Mouse (Mus musculus): ENCODE measurements around the gene Btbd16. TPM values are rescaled to one million over a fixed set of nuclear protein-coding genes. Genes with fewer than 3 reads are reported as not detected.
A peak's percentile ranks its signal among the peaks of the same experiment; 100 is the strongest.

The Btbd16 gene
- total and polyA plus RNA-seq, 3 experiments: 0.05 TPM; not detected in 2

DNA sequence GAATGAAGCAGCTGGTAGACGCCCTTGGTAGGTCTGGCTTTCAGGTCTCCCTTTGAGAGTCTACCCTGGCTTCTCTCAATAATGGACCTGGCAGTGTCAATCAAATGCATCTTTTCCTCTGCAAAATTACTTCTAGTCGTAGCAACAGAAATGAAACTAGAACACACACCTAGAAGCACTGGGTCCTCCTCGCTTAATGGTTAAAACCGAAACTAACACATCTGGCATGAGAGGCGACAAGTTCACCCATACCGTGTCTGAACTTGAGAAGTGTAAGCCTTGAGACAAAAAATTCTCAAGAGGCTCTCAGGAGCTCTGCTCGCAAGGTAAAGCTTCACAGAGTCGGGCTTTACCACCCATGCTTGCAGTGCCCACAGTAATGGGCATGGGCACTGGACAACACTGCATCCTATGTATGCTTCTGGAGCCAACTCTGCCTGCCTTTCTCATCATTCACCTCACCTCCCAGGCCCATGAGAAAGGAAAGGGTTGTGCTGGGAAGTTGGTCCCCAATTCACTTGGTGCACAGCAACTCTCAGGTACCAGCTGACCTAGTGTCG, 54.1 kb downstream of the Btbd16 start:
- ATAC-seq (ENCODE audit: extremely low read depth, insufficient number of reproducible peaks, low FRiP score, poor library complexity, severe bottlenecking) (no peak), DNase-seq (ENCODE audit: low spot score) (no peak)
- Histone ChIP-seq H3K4me3 (ENCODE audit: low read depth, low read length) (no peak overlapping the region), H3K4me1 (ENCODE audit: insufficient read depth, low read depth, low read length) (no peaks in the 10 kb centered on the region), H3K27me3 (ENCODE audit: insufficient read depth, low read length) (no peaks in the 10 kb centered on the region), H3K9me3 (replicated peaks) (peaks cover 75% of the 10 kb centered on the region), H3K36me3 (replicated peaks) (no peaks in the 10 kb centered on the region)
- TF ChIP-seq POLR2AphosphoS5 (IDR thresholded peaks at IDR 0.05; ENCODE audit: insufficient replicate concordance, low read depth, low read length) (no peak), GATA2 (IDR thresholded peaks at IDR 0.05; ENCODE audit: borderline replicate concordance, low read depth, low read length) (no peak), CTCF (IDR thresholded peaks at IDR 0.05; ENCODE audit: low read depth, low read length) (no peak), TAL1 (conservative IDR thresholded peaks at IDR 0.05; ENCODE audit: low read depth, low read length) (no peak), GATA1 (IDR thresholded peaks at IDR 0.05; ENCODE audit: borderline replicate concordance, low read length) (no peak)

DNA sequence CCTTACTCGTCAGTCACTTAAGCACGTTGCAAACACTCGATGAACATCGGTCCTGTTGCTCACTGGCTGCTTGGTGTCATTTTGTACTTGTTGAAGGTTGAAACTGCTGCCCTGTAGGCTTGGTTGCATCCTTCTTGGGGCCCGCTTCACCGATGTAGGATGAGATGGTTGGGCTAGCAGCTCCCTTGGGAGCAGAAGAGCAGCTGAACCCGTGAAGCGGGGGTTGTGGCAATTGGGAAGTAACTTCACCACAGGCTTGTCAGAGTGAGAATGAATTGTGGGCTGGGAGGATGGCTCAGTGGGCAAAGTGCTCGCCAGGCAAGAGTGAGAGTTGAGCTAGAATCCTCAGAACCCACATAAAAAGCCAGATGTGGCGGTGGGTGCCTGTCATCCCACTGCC, 54.6 kb downstream of the Btbd16 start:
- H3K27me3 ChIP-seq (ENCODE audit: insufficient read depth, low read length): no peaks in the 10 kb centered on the region
- H3K4me3 ChIP-seq (ENCODE audit: low read depth, low read length): no peak overlapping the region
- no peaks in the 10 kb centered on the region for H3K4me1 ChIP-seq (ENCODE audit: insufficient read depth, low read depth, low read length)
- DNase-seq (ENCODE audit: low spot score): no peak
- no peaks in the 10 kb centered on the region for H3K36me3 ChIP-seq (replicated peaks)
- no peak for ATAC-seq (ENCODE audit: extremely low read depth, insufficient number of reproducible peaks, low FRiP score, poor library complexity, severe bottlenecking)
- H3K9me3 ChIP-seq (replicated peaks): peaks cover 77% of the 10 kb centered on the region
- TF ChIP-seq GATA2 (IDR thresholded peaks at IDR 0.05; ENCODE audit: borderline replicate concordance, low read depth, low read length) (no peak), TAL1 (conservative IDR thresholded peaks at IDR 0.05; ENCODE audit: low read depth, low read length) (no peak), CTCF (IDR thresholded peaks at IDR 0.05; ENCODE audit: low read depth, low read length) (no peak)

DNA sequence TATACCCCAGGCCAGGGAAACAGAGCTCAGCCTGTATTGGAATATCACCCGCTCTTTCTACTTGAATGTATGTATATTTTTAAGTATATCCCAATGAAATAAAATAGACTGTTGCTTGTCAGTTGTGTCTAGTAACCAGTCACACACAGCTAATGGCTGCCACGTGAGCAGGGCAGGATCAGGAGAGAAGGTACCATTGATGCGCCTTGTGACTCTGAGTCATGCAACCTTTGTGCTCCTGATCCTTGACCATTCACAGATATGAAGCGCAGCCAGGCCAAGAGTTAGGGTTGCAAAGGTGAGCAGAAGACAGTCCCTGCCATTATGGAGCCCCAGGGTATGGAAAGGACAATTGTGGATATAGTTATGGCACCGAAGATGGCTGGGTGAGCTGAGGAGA, 57.7 kb downstream of the Btbd16 start:
- Histone ChIP-seq H3K4me3 (ENCODE audit: low read depth, low read length) (no peak overlapping the region), H3K4me1 (ENCODE audit: insufficient read depth, low read depth, low read length) (no peaks in the 10 kb centered on the region), H3K9me3 (replicated peaks) (peaks cover 83% of the 10 kb centered on the region), H3K36me3 (replicated peaks) (no peaks in the 10 kb centered on the region), H3K27me3 (ENCODE audit: insufficient read depth, low read length) (0 out of 2 replicates have a peak, but pooled peaks cover 2% of the 10 kb centered on the region)
- no peak for ATAC-seq (ENCODE audit: extremely low read depth, insufficient number of reproducible peaks, low FRiP score, poor library complexity, severe bottlenecking)
- TF ChIP-seq GATA2 (IDR thresholded peaks at IDR 0.05; ENCODE audit: borderline replicate concordance, low read depth, low read length): no peak
- TF ChIP-seq POLR2AphosphoS5 (IDR thresholded peaks at IDR 0.05; ENCODE audit: insufficient replicate concordance, low read depth, low read length): no peak
- no peak for TF ChIP-seq TAL1 (conservative IDR thresholded peaks at IDR 0.05; ENCODE audit: low read depth, low read length)
- no peak for TF ChIP-seq CTCF (IDR thresholded peaks at IDR 0.05; ENCODE audit: low read depth, low read length)
- TF ChIP-seq GATA1 (IDR thresholded peaks at IDR 0.05; ENCODE audit: borderline replicate concordance, low read length): no peak
- no peak for DNase-seq (ENCODE audit: low spot score)

DNA sequence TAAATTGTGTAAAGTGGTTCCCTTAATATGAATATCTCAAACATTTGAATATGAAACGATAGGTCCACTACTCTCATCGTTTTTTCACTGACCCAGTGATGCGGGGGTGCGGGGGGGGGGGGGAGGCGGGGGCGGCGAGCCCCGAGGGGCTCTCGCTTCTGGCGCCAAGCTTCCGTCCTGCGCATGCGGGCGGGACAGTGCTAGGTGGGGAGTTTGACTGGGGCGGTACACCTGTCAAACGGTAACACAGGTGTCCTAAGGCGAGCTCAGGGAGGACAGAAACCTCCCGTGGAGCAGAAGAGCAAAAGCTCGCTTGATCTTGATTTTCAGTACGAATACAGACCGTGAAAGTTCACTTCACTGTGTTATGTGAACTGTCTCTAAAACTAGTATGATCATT, 60.4 kb downstream of the Btbd16 start:
- ATAC-seq (ENCODE audit: extremely low read depth, insufficient number of reproducible peaks, low FRiP score, poor library complexity, severe bottlenecking) (peak; percentile 100), DNase-seq (ENCODE audit: low spot score) (no peak)
- no peaks in the 10 kb centered on the region for H3K4me1 ChIP-seq (ENCODE audit: insufficient read depth, low read depth, low read length)
- H3K4me3 ChIP-seq (ENCODE audit: low read depth, low read length): no peak overlapping the region
- TF ChIP-seq CTCF (IDR thresholded peaks at IDR 0.05; ENCODE audit: low read depth, low read length) (no peak), GATA1 (IDR thresholded peaks at IDR 0.05; ENCODE audit: borderline replicate concordance, low read length) (no peak), POLR2AphosphoS5 (IDR thresholded peaks at IDR 0.05; ENCODE audit: insufficient replicate concordance, low read depth, low read length) (no peak), TAL1 (conservative IDR thresholded peaks at IDR 0.05; ENCODE audit: low read depth, low read length) (no peak), GATA2 (IDR thresholded peaks at IDR 0.05; ENCODE audit: borderline replicate concordance, low read depth, low read length) (no peak)
- H3K9me3 ChIP-seq (replicated peaks): peaks cover 85% of the 10 kb centered on the region
- H3K27me3 ChIP-seq (ENCODE audit: insufficient read depth, low read length): 0 out of 2 replicates have a peak, but pooled peaks cover 2% of the 10 kb centered on the region
- no peaks in the 10 kb centered on the region for H3K36me3 ChIP-seq (replicated peaks)

DNA sequence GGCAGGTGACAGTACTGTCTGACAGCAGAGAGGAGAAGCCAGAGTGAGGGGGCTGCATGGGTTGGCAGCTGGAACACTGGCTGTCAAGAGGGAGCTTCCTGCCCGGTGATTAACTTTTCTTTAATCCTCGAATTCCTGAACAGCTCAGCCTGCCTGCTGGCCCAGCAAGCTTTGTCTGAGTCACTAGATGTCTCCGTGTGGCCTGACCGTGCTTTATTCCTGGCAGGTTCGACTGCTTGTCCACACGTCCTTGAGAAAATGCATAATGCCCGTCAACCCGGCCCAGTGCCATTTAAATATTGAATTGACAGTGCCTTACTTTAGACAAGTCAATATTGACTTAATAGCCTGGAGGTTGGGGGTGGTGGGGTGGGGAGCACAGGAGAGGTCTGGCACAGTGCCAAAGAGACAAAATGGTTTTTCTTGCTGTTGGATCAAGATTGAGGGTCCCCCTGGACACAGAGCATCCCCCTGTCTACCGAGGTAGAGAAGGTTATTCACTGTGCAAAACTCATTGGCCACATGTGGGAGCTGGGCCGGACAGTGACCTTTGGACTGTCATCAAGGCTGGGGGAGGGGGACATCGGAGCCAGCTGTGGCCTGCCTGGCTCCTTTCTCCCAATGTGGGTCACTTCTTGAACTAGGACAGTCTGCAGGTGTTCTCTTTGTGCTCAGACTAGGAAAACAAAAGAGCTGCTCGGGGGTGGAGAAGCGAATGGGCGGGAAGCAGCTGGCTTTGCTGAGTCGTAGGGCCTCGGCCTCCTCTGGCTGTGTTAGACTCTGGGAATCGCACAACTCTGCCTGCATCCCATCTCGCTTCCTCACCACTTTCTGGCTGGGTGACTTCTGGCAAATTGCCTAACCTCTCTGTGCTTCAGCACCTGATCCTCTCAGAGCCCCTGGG, 61.3 kb downstream of the Btbd16 start:
- Histone ChIP-seq H3K36me3 (replicated peaks) (no peaks in the 10 kb centered on the region), H3K4me3 (ENCODE audit: low read depth, low read length) (no peak overlapping the region), H3K27me3 (ENCODE audit: insufficient read depth, low read length) (0 out of 2 replicates have a peak, but pooled peaks cover 2% of the 10 kb centered on the region), H3K9me3 (replicated peaks) (peaks cover 86% of the 10 kb centered on the region), H3K4me1 (ENCODE audit: insufficient read depth, low read depth, low read length) (no peaks in the 10 kb centered on the region)
- TF ChIP-seq GATA1 (IDR thresholded peaks at IDR 0.05; ENCODE audit: borderline replicate concordance, low read length) (no peak), POLR2AphosphoS5 (IDR thresholded peaks at IDR 0.05; ENCODE audit: insufficient replicate concordance, low read depth, low read length) (no peak), TAL1 (conservative IDR thresholded peaks at IDR 0.05; ENCODE audit: low read depth, low read length) (no peak), CTCF (IDR thresholded peaks at IDR 0.05; ENCODE audit: low read depth, low read length) (no peak), GATA2 (IDR thresholded peaks at IDR 0.05; ENCODE audit: borderline replicate concordance, low read depth, low read length) (no peak)
- ATAC-seq (ENCODE audit: extremely low read depth, insufficient number of reproducible peaks, low FRiP score, poor library complexity, severe bottlenecking): no peak
- no peak for DNase-seq (ENCODE audit: low spot score)

DNA sequence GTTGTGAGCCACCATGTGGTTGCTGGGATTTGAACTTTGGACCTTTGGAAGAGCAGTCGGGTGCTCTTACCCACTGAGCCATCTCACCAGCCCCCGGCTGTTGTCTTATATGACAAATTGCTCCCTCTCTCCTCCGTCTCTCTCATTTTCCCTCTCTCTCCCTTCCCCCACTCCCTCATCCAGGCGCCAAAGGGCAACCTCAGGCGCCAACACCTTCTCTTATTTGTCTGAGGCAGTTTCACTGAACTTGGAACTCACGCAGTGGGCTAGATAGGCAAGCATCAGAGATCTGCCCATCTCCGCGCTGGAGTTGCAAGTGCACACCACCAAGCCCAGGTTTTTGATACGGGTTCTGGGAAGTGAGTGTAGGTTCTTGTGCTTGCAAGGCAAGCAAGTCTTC, 62.2 kb downstream of the Btbd16 start:
- H3K9me3 ChIP-seq (replicated peaks): peaks cover 83% of the 10 kb centered on the region
- H3K27me3 ChIP-seq (ENCODE audit: insufficient read depth, low read length): 0 out of 2 replicates have a peak, but pooled peaks cover 2% of the 10 kb centered on the region
- TF ChIP-seq CTCF (IDR thresholded peaks at IDR 0.05; ENCODE audit: low read depth, low read length): no peak
- no peak for TF ChIP-seq GATA2 (IDR thresholded peaks at IDR 0.05; ENCODE audit: borderline replicate concordance, low read depth, low read length)
- H3K4me1 ChIP-seq (ENCODE audit: insufficient read depth, low read depth, low read length): no peaks in the 10 kb centered on the region
- H3K36me3 ChIP-seq (replicated peaks): no peaks in the 10 kb centered on the region
- DNase-seq (ENCODE audit: low spot score) (no peak), ATAC-seq (ENCODE audit: extremely low read depth, insufficient number of reproducible peaks, low FRiP score, poor library complexity, severe bottlenecking) (no peak)
- no peak overlapping the region for H3K4me3 ChIP-seq (ENCODE audit: low read depth, low read length)
